Mouse (Mus musculus) cerebral cortex, adult 2 months (tissue): ENCODE results near the gene Dock2.

Experiments used
- WGBS: fragments of 180-500 bp; shearing (Covaris S2); methylation state at CpG from one replicate; pipeline ENCODE4 v1.1.7; 2018; 5-methylcytosine and 5-hydroxymethylcytosine counted together

The Dock2 gene

GRCm38 (mm10) chr11:34348287-34348918 is 435.3 kb downstream of the Dock2 start:
- 22% methylated on average over 4 of the region's 4 CpGs for WGBS

GRCm38 (mm10) chr11:34344310-34344709 is 439.4 kb downstream of the Dock2 start:
- 76% methylated on average over 5 of the region's 5 CpGs for WGBS

GRCm38 (mm10) chr11:34343742-34344307 is 439.9 kb downstream of the Dock2 start:
- 64% methylated on average over 4 of the region's 4 CpGs for WGBS

GRCm38 (mm10) chr11:34339693-34340092 is 444.0 kb downstream of the Dock2 start:
- 73% methylated on average over 5 of the region's 5 CpGs for WGBS

GRCm38 (mm10) chr11:34337907-34338306 is 445.8 kb downstream of the Dock2 start:
- WGBS = 83% methylated on average over 1 of the region's 1 CpGs

GRCm38 (mm10) chr11:34332344-34333031 is 451.2 kb downstream of the Dock2 start:
- 84% methylated on average over 7 of the region's 7 CpGs for WGBS

GRCm38 (mm10) chr11:34323664-34324063 is 460.0 kb downstream of the Dock2 start:
- 86% methylated on average over 8 of the region's 8 CpGs for WGBS

- WGBS = 83% methylated on average over 1 of the region's 1 CpGs
These were observed 464.4 kb downstream of the Dock2 start for GRCm38 (mm10) chr11:34319282-34319681.

- WGBS = 48% methylated on average over 8 of the region's 8 CpGs
These were observed 466.7 kb downstream of the Dock2 start for GRCm38 (mm10) chr11:34317001-34317400.

GRCm38 (mm10) chr11:34316176-34316575 is 467.5 kb downstream of the Dock2 start:
- WGBS = 45% methylated on average over 10 of the region's 10 CpGs

GRCm38 (mm10) chr11:34315383-34315782 is 468.3 kb downstream of the Dock2 start:
- WGBS = 29% methylated on average over 5 of the region's 5 CpGs

GRCm38 (mm10) chr11:34314534-34315379 is 468.9 kb downstream of the Dock2 start, which contains the start of gene Fam196b:
Fam196b (plus strand) TSS chr11:34314822.
- WGBS = 9% methylated on average over 13 of the region's 13 CpGs

GRCm38 (mm10) chr11:34312208-34312607 is 471.5 kb downstream of the Dock2 start:
- WGBS = 92% methylated on average over 7 of the region's 7 CpGs

- WGBS = 66% methylated on average over 5 of the region's 5 CpGs
These were observed 472.0 kb downstream of the Dock2 start for GRCm38 (mm10) chr11:34311717-34312116.

- 80% methylated on average over 2 of the region's 2 CpGs for WGBS
These were observed 474.3 kb downstream of the Dock2 start for GRCm38 (mm10) chr11:34309360-34309759.

- 97% methylated on average over 3 of the region's 3 CpGs for WGBS
These were observed 475.0 kb downstream of the Dock2 start for GRCm38 (mm10) chr11:34308731-34309130.

GRCm38 (mm10) chr11:34306231-34306630 is 477.5 kb downstream of the Dock2 start:
- 76% methylated on average over 3 of the region's 3 CpGs for WGBS

- 92% methylated on average over 7 of the region's 7 CpGs for WGBS
These were observed 483.6 kb downstream of the Dock2 start for GRCm38 (mm10) chr11:34300064-34300463.

GRCm38 (mm10) chr11:34299550-34299949 is 484.1 kb downstream of the Dock2 start:
- WGBS = 100% methylated on average over 1 of the region's 1 CpGs

GRCm38 (mm10) chr11:34297698-34298378 is 485.9 kb downstream of the Dock2 start:
- 64% methylated on average over 5 of the region's 5 CpGs for WGBS

- WGBS = 67% methylated on average over 3 of the region's 3 CpGs
These were observed 492.4 kb downstream of the Dock2 start for GRCm38 (mm10) chr11:34291304-34291703.
